Mouse (Mus musculus): ENCODE data around the gene Rnf182. TPM values are rescaled to one million over a fixed set of nuclear protein-coding genes. Genes with fewer than 3 reads are reported as not detected.

Rnf182 gene
- total RNA-seq, 2 experiments from 2014 or later: 0.18 to 0.27 TPM

- DNase-seq: no peak
- intact Hi-C loops (cut with DNase I; ENCODE audit: low total_unique reads): no loop called here
Measured at GRCm38 (mm10) chr13:43603042-43603441, 12.5 kb upstream of the Rnf182 start.

- no peak for DNase-seq
- intact Hi-C loops (cut with DNase I; ENCODE audit: low total_unique reads): no loop called here
Measured at GRCm38 (mm10) chr13:43608854-43609253, 6.7 kb upstream of the Rnf182 start.

GRCm38 (mm10) chr13:43612040-43612439 lies 3.5 kb upstream of the Rnf182 start:
- intact Hi-C loops (cut with DNase I; ENCODE audit: low total_unique reads): no loop called here
- no peak for DNase-seq

- DNase-seq: no peak
- intact Hi-C loops (cut with DNase I; ENCODE audit: low total_unique reads): no loop called here
Measured at GRCm38 (mm10) chr13:43614667-43615066, 843 bp upstream of the Rnf182 start.

- intact Hi-C loops (cut with DNase I; ENCODE audit: low total_unique reads): no loop called here
- no peak for DNase-seq
Measured at GRCm38 (mm10) chr13:43615194-43615576, 325 bp upstream of the Rnf182 start.

GRCm38 (mm10) chr13:43616551-43616950 lies 1.0 kb downstream of the Rnf182 start:
- intact Hi-C loops (cut with DNase I; ENCODE audit: low total_unique reads): no loop called here
- no peak for DNase-seq

GRCm38 (mm10) chr13:43619550-43620175 lies 4.2 kb downstream of the Rnf182 start:
- intact Hi-C loops (cut with DNase I; ENCODE audit: low total_unique reads): no loop called here
- no peak for DNase-seq

- no peak for DNase-seq
- intact Hi-C loops (cut with DNase I; ENCODE audit: low total_unique reads): no loop called here
Measured at GRCm38 (mm10) chr13:43627922-43628321, 12.4 kb downstream of the Rnf182 start.

- DNase-seq: no peak
- intact Hi-C loops (cut with DNase I; ENCODE audit: low total_unique reads): no loop called here
Measured at GRCm38 (mm10) chr13:43629785-43630184, 14.3 kb downstream of the Rnf182 start.

- no peak for DNase-seq
- intact Hi-C loops (cut with DNase I; ENCODE audit: low total_unique reads): no loop called here
Measured at GRCm38 (mm10) chr13:43631266-43631665, 15.8 kb downstream of the Rnf182 start.

GRCm38 (mm10) chr13:43633024-43633423 lies 17.5 kb downstream of the Rnf182 start:
- intact Hi-C loops (cut with DNase I; ENCODE audit: low total_unique reads): no loop called here
- no peak for DNase-seq

GRCm38 (mm10) chr13:43637720-43638119 lies 22.2 kb downstream of the Rnf182 start:
- intact Hi-C loops (cut with DNase I; ENCODE audit: low total_unique reads): no loop called here
- DNase-seq: no peak

- intact Hi-C loops (cut with DNase I; ENCODE audit: low total_unique reads): no loop called here
- no peak for DNase-seq
Measured at GRCm38 (mm10) chr13:43644991-43645390, 29.5 kb downstream of the Rnf182 start.

GRCm38 (mm10) chr13:43648556-43648955 lies 33.0 kb downstream of the Rnf182 start:
- intact Hi-C loops (cut with DNase I; ENCODE audit: low total_unique reads): no loop called here
- no peak for DNase-seq

GRCm38 (mm10) chr13:43651277-43651676 lies 35.8 kb downstream of the Rnf182 start:
- no peak for DNase-seq
- intact Hi-C loops (cut with DNase I; ENCODE audit: low total_unique reads): no loop called here

GRCm38 (mm10) chr13:43654091-43654490 lies 38.6 kb downstream of the Rnf182 start:
- DNase-seq: no peak
- intact Hi-C loops (cut with DNase I; ENCODE audit: low total_unique reads): no loop called here

- DNase-seq: no peak
- intact Hi-C loops (cut with DNase I; ENCODE audit: low total_unique reads): no loop called here
Measured at GRCm38 (mm10) chr13:43663225-43663624, 47.7 kb downstream of the Rnf182 start.

GRCm38 (mm10) chr13:43666130-43666529 lies 50.6 kb downstream of the Rnf182 start:
- DNase-seq: no peak

GRCm38 (mm10) chr13:43666920-43667319 lies 51.4 kb downstream of the Rnf182 start:
- DNase-seq: no peak
- intact Hi-C loops (cut with DNase I; ENCODE audit: low total_unique reads): no loop called here

More at GRCm38 (mm10) chr13:43666130-43666529, 50.6 kb downstream of the Rnf182 start:
- intact Hi-C loops (cut with DNase I; ENCODE audit: low total_unique reads): no loop called here

GRCm38 (mm10) chr13:43677159-43677882 lies 61.8 kb downstream of the Rnf182 start:
- intact Hi-C loops (cut with DNase I; ENCODE audit: low total_unique reads): no loop called here

GRCm38 (mm10) chr13:43677883-43678244 lies 62.4 kb downstream of the Rnf182 start:
- DNase-seq: no peak
- intact Hi-C loops (cut with DNase I; ENCODE audit: low total_unique reads): no loop called here

More at GRCm38 (mm10) chr13:43677159-43677882, 61.8 kb downstream of the Rnf182 start:
- DNase-seq: no peak
